Mouse (Mus musculus): Measurements from ENCODE around the gene Pmpcb. TPM values are rescaled to one million over a fixed set of nuclear protein-coding genes. Genes with fewer than 3 reads are reported as not detected.
"Not testable (repeated sequence)": the region's sequence is repeated elsewhere in the genome, so short reads cannot be mapped to it uniquely, and the experiment has no call there.

The Pmpcb gene
- polyA plus RNA-seq (2012; rRNA removed): 76.7 and 81.8 TPM in 2 replicates

DNA sequence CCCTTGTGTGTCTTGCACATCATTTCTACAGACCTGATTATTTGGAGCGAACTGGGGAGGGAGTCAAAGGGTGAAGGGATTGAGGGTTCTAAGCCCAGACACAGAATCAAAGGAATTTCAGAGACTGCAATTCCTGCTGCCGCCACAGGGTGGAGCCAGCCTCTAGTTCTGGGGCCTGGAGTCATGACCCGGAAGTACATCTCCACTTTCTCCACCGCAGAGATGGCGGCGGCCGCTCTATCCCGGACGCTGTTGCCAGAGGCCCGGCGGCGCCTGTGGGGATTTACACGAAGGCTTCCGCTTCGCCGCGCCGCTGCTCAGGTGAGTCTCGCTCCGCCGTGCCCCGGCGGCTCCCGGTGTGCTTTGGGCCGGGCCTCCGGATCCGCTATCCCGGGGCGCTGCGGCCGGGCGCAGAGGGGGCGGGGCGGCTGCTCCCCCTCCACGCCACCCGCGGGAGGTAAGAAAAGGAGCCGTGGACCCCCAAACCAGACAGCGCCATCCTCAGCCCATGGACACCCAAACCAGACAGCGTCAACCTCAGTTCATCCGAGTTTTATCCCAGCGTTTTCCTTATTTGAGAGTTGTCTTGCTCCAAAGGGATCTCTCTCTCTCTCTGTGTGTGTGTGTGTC, at the start of gene Pmpcb:
Pmpcb (plus strand) TSS at position 186 of the 630 bp plus-strand sequence.
- H3K4me3 ChIP-seq (replicated peaks; ENCODE audit: insufficient read depth, low read depth, low read length): peak within 1 kb of the TSS; percentile 94
- TF ChIP-seq CTCF (IDR thresholded peaks at IDR 0.05; ENCODE audit: borderline replicate concordance, insufficient read depth, low read depth, low read length) (peak; percentile 83), POLR2A (IDR thresholded peaks at IDR 0.05; ENCODE audit: borderline replicate concordance, insufficient read depth, low read length) (peak; percentile 39; the same call in 1 of the 2 replicates)
- peak; percentile 85 to 93 for DNase-seq
- no peaks in the 10 kb centered on the region for H3K27me3 ChIP-seq (ENCODE audit: control insufficient read depth, insufficient read depth, low read length)
- H3K4me1 ChIP-seq (ENCODE audit: control insufficient read depth, insufficient read depth, low read length): peaks cover 8% of the 10 kb centered on the region; the same call in 1 of the 2 replicates
- peak within 1 kb of the TSS; percentile 58; the same call in 1 of the 2 replicates for H3K27ac ChIP-seq (ENCODE audit: insufficient read depth, low read length)
- under 1% methylated on average over 42 of the region's 42 CpGs for WGBS

DNA sequence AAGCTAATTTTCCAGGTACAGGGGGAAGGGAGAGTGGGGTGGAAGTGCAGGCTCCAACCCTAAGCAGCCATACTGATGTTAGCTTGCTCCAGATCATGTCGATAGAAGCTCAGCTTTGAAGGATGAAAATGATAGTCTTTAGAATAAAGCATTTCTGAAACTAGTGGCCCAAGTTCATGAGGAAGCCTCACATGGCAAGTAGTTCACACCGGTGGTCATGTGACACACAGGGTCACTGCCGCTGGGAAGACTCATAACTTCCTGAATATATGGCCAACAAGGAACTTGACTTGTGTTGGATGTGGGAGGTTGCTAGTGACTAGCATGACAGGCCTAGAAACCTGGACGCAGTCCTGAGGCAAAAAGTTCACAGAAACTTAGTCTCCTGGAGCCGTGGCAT, 44.7 kb upstream of the Pmpcb start:
- TF ChIP-seq POLR2A (IDR thresholded peaks at IDR 0.05; ENCODE audit: borderline replicate concordance, insufficient read depth, low read length) (no peak), CTCF (IDR thresholded peaks at IDR 0.05; ENCODE audit: borderline replicate concordance, insufficient read depth, low read depth, low read length) (no peak)

DNA sequence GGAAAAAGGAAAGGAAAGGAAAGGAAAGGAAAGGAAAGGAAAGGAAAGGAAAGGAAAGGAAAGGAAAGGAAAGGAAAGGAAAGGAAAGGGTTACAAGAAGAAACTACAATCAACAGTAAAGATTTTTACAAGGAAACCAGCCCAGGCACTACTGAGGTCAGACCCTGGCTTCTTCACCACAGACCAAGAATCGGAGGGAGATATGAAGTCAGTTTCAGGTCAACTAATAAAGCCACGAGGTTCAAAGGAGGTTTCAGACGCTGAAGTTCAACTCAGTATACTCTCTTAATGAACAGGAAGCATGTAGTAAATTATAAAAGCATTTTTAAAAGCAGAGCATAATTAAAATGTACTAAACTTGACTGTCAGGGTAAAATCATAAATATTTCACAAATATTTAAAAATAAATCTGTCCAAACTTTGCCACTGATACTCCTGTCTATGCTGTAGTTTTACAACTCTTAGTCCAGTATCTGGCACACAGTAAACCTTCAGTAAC, 43.5 kb upstream of the Pmpcb start:
- no peak overlapping the region for H3K27ac ChIP-seq (ENCODE audit: insufficient read depth, low read length)
- H3K27me3 ChIP-seq (ENCODE audit: control insufficient read depth, insufficient read depth, low read length): no peaks in the 10 kb centered on the region
- TF ChIP-seq CTCF (IDR thresholded peaks at IDR 0.05; ENCODE audit: borderline replicate concordance, insufficient read depth, low read depth, low read length) (no peak), POLR2A (IDR thresholded peaks at IDR 0.05; ENCODE audit: borderline replicate concordance, insufficient read depth, low read length) (no peak)
- DNase-seq: no peak
- no peak overlapping the region for H3K4me3 ChIP-seq (replicated peaks; ENCODE audit: insufficient read depth, low read depth, low read length)
- H3K4me1 ChIP-seq (ENCODE audit: control insufficient read depth, insufficient read depth, low read length): peaks cover 3% of the 10 kb centered on the region; the same call in 1 of the 2 replicates
- 87% methylated on average over 3 of the region's 3 CpGs for WGBS

More for the DNA sequence above, 44.7 kb upstream of the Pmpcb start:
- no peak for DNase-seq
- H3K4me3 ChIP-seq (replicated peaks; ENCODE audit: insufficient read depth, low read depth, low read length): no peak overlapping the region
- H3K27ac ChIP-seq (ENCODE audit: insufficient read depth, low read length): no peak overlapping the region
- peaks cover 3% of the 10 kb centered on the region; the same call in 1 of the 2 replicates for H3K4me1 ChIP-seq (ENCODE audit: control insufficient read depth, insufficient read depth, low read length)
- H3K27me3 ChIP-seq (ENCODE audit: control insufficient read depth, insufficient read depth, low read length): no peaks in the 10 kb centered on the region
- WGBS: 97% methylated on average over 5 of the region's 5 CpGs

DNA sequence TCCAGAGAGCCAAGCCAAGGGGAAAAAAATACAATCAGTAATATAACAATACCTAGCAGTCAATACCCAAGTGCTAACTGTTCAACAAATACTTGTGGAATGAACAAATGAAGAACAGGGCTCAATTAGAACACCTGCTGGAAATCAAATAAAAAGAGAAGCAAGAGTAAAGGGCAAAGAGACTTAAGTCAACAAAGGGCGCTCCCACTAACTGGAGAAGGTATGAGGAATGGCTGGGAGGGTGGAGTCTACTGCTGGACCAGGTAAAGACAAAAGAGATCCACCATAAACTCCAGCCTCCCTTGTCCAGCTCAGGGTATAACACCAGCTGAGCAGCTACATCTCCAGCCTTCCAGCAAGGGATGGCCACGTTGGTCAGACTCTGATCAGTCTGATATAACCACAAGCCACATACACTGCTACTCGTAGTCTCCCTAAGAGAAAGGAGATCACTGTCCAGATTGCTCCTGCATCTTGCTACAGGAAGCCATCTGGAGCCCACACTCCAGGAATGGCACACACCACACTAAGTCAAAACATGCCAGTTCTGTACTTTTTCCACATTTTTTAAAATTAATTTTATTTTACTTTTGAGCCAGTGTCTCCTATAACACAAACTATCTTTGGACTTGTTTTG, 42.0 kb upstream of the Pmpcb start:
- no peak for TF ChIP-seq CTCF (IDR thresholded peaks at IDR 0.05; ENCODE audit: borderline replicate concordance, insufficient read depth, low read depth, low read length)
- no peak for TF ChIP-seq POLR2A (IDR thresholded peaks at IDR 0.05; ENCODE audit: borderline replicate concordance, insufficient read depth, low read length)
- WGBS: 48% methylated on average over 3 of the region's 3 CpGs
- no peaks in the 10 kb centered on the region for H3K27me3 ChIP-seq (ENCODE audit: control insufficient read depth, insufficient read depth, low read length)
- no peak overlapping the region for H3K27ac ChIP-seq (ENCODE audit: insufficient read depth, low read length)
- DNase-seq: no peak
- H3K4me1 ChIP-seq (ENCODE audit: control insufficient read depth, insufficient read depth, low read length): peaks cover 3% of the 10 kb centered on the region; the same call in 1 of the 2 replicates
- H3K4me3 ChIP-seq (replicated peaks; ENCODE audit: insufficient read depth, low read depth, low read length): no peak overlapping the region

DNA sequence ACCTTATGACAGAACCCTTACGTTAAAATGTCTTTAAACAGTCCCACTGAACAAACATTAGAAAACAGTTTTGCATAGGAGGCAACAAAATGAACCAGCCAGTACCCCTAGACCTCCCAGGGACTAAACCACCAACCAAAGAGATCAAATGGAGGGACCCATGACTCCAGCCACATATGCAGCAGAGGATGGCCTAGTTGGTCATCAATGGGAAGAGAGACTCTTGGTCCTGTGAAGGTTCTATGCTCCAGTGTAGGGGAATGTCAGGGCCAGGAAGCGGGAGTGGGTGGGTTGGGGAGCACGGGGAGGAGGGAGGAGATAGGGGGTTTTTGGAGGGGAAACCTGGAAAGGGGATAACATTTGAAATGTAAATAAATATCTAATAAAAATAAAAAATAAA, 37.4 kb upstream of the Pmpcb start:
- H3K4me1 ChIP-seq (ENCODE audit: control insufficient read depth, insufficient read depth, low read length); DNase-seq; H3K27me3 ChIP-seq (ENCODE audit: control insufficient read depth, insufficient read depth, low read length); H3K4me3 ChIP-seq (replicated peaks; ENCODE audit: insufficient read depth, low read depth, low read length); H3K27ac ChIP-seq (ENCODE audit: insufficient read depth, low read length): not testable (repeated sequence)
- 93% methylated on average over 3 of the region's 3 CpGs for WGBS

DNA sequence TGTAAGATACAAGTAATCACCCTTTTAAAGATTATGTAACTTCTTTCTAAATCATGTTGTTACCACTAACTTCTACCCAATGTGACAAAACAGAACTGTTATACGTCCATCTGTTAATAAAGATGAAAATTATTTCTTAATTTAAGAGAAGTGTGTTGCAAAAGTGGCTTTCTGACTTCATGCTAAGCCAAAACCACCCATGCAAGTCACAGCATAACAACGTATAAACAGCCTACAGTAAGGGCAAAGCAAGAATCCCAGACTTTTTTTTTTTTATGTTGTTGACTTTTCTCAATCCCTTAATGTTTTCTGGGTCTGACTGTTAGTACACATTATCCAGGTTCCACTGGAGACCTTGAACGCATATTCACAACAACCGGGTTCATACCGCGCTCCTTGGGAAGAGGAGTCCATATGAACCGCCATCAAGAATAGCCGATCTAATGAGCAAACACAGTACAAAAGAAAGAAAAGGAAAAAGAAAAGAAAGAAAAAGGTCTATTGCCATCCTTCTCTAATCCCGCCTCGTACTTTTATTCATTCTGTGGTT, 36.6 kb upstream of the Pmpcb start:
- WGBS: 4% methylated on average over 10 of the region's 10 CpGs
- TF ChIP-seq POLR2A (IDR thresholded peaks at IDR 0.05; ENCODE audit: borderline replicate concordance, insufficient read depth, low read length) (no peak), CTCF (IDR thresholded peaks at IDR 0.05; ENCODE audit: borderline replicate concordance, insufficient read depth, low read depth, low read length) (no peak)
- peak in 1 of 2 experiments; percentile 13 for DNase-seq
- Histone ChIP-seq H3K4me1 (ENCODE audit: control insufficient read depth, insufficient read depth, low read length) (no peaks in the 10 kb centered on the region; the same call in 1 of the 2 replicates), H3K27me3 (ENCODE audit: control insufficient read depth, insufficient read depth, low read length) (no peaks in the 10 kb centered on the region), H3K27ac (ENCODE audit: insufficient read depth, low read length) (no peak overlapping the region), H3K4me3 (replicated peaks; ENCODE audit: insufficient read depth, low read depth, low read length) (peak overlapping the region; percentile 92)

DNA sequence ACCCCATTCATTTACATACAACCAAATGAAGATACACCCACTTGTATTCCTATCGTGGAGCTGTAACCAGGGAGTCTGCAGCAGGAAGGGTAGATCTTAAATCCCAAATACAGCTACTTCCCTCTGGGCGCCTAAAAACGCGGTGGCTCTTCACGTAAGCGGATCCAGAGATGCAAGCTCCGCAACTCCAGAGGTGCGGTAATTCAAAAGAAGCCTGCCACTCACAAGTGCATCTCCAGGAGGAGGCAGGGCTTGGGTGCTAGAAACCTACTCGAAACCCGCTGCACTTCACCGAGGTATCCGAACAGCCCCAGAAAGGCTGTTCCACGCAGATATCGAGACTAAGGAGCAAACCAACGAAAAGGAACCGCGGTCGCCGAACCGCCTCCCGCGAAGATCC, 36.0 kb upstream of the Pmpcb start:
- WGBS: under 1% methylated on average over 22 of the region's 22 CpGs
- Histone ChIP-seq H3K27ac (ENCODE audit: insufficient read depth, low read length) (peak overlapping the region; percentile 10; the same call in 1 of the 2 replicates), H3K4me3 (replicated peaks; ENCODE audit: insufficient read depth, low read depth, low read length) (peak overlapping the region; percentile 92), H3K4me1 (ENCODE audit: control insufficient read depth, insufficient read depth, low read length) (no peaks in the 10 kb centered on the region; the same call in 1 of the 2 replicates), H3K27me3 (ENCODE audit: control insufficient read depth, insufficient read depth, low read length) (no peaks in the 10 kb centered on the region)
- TF ChIP-seq CTCF (IDR thresholded peaks at IDR 0.05; ENCODE audit: borderline replicate concordance, insufficient read depth, low read depth, low read length): no peak
- TF ChIP-seq POLR2A (IDR thresholded peaks at IDR 0.05; ENCODE audit: borderline replicate concordance, insufficient read depth, low read length): no peak
- no peak for DNase-seq
